Mouse (Mus musculus) cortical plate, adult 2 months (tissue): ENCODE data around the gene Cracr2b. TPM values are rescaled to one million over a fixed set of nuclear protein-coding genes. Genes with fewer than 3 reads are reported as not detected.

ENCODE experiments used
- H3K27ac ChIP-seq: fragments of 200-500 bp; 2 replicates; pipeline ENCODE4 v1.5.1; 2012; ENCODE audit warnings: low read length, control low read depth, inconsistent platforms; ENCODE audit not compliant: insufficient read depth
- H3K4me1 ChIP-seq: fragments of 200-500 bp; 2 replicates; pipeline ENCODE4 v1.6.1; 2011; ENCODE audit warnings: low read length; ENCODE audit not compliant: control insufficient read depth, insufficient read depth
- H3K4me3 ChIP-seq: fragments of 200-500 bp; 2 replicates; pipeline ENCODE4 v1.5.1; 2011; ENCODE audit warnings: mild to moderate bottlenecking, low read length, control low read depth; ENCODE audit not compliant: insufficient read depth
- CTCF ChIP-seq: fragments of 200-500 bp; IDR thresholded peaks from 2 replicates; pipeline ENCODE4 v1.5.1; 2011; ENCODE audit warnings: mild to moderate bottlenecking, control low read depth, low read length; ENCODE audit not compliant: insufficient read depth; ENCODE audit errors: extremely low read depth
- POLR2A ChIP-seq: fragments of 200-500 bp; IDR thresholded peaks from 2 replicates; pipeline ENCODE4 v1.6.1; 2011; ENCODE audit warnings: mild to moderate bottlenecking, low read length, control low read depth; ENCODE audit not compliant: insufficient read depth; ENCODE audit errors: extremely low read depth
- polyA plus RNA-seq: library from polyadenylated mRNA; depleted of rRNA; stranded (reverse); fragments of >200 nt; gene quantifications from 2 replicates; pipeline ENCODE4 v1.2.3, GENCODE M21; 2012

Gene Cracr2b
- polyA plus RNA-seq, 1 experiment, result 4.8 TPM

DNA sequence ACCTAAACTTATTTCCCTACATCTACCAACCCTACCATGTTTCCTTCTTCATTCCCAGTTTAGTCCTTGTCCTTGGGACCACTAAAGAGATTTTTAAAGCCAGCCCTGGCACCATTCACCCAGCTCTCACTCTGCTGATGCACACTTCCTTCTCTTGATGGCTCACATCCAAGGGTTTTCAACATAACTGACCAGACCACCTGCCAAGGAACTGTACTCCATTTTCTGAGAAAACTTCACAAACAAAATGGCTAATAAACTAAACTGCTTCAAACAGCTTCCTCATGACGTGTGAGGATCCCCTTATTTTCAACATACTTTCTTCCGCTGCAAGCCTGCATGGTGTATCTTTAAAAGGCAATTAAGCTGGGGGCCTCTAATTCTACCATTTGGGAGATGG is 7.3 kb upstream of the Cracr2b start:
- Histone ChIP-seq H3K4me1 (peaks cover 1% of the 10 kb centered on the region), H3K27ac (no peak overlapping the region), H3K4me3 (no peak overlapping the region)
- no peak for TF ChIP-seq CTCF
- TF ChIP-seq POLR2A, result no peak

DNA sequence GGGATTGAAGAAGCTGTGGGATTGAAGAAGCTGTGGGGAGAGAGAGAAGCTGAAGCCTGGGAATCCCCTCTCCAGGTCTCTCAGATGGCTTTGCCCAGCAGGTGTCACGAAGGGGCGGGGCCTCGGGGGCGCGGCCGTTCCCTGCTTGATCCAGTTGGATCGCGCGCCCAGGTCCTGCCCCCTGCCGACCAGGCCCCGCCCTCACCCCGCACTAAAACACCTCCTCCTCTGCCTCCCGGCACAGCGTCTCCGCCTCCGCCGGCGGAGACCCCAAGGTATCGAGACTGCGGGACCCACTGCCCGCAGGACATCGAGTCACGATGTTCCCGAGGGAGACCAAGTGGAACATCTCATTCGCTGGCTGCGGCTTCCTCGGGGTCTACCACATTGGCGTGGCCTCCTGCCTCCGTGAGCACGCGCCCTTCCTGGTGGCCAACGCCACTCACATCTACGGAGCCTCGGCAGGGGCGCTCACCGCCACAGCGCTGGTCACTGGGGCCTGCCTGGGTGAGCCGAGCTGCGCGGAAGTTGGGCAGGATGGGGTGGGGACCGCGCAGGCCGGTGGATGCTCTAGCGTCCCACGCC is 5.8 kb upstream of the Cracr2b start, which contains the start of gene Pnpla2:
Gene Pnpla2, plus strand, starts transcription at position 232 of the 585 bp plus-strand sequence.
- peak within 1 kb of the TSS; percentile 73 for H3K27ac ChIP-seq
- peak; percentile 91 for TF ChIP-seq POLR2A
- no peak for TF ChIP-seq CTCF

GRCm38 (mm10) chr7:141455610-141456314 is 5.1 kb upstream of the Cracr2b start:
- Histone ChIP-seq H3K4me3 (peak overlapping the region; percentile 89), H3K27ac (peak overlapping the region; percentile 73), H3K4me1 (no peaks in the 10 kb centered on the region; the same call in 1 of the 2 replicates)
- no peak for TF ChIP-seq CTCF
- TF ChIP-seq POLR2A, result no peak

More for the DNA sequence above, 5.8 kb upstream of the Cracr2b start, which contains the start of gene Pnpla2:
- Histone ChIP-seq H3K4me3 (peak within 1 kb of the TSS; percentile 89), H3K4me1 (no peaks in the 10 kb centered on the region; the same call in 1 of the 2 replicates)

DNA sequence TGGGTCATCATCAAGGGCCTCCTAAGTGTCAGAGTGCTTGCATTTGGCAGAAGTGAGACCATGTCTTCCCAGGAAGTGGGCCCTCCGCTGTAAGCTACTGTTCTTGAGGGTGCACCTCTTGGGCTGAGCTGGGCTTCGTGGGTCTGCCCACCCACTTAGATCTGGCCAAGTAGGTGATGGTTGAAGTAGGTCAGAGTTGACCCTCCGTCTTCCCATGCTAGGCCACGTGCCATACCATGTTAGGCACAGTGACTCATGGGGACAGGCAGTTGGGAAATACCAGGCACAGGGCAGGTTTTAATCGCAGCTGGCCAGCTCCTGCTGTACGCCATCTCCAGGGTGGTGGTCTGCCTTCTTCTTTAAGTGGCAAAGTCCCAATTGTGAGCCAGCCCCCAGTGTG is 4.2 kb upstream of the Cracr2b start:
- no peak overlapping the region for H3K27ac ChIP-seq
- peak overlapping the region; percentile 89; the same call in 1 of the 2 replicates for H3K4me3 ChIP-seq
- TF ChIP-seq POLR2A (no peak), CTCF (no peak)
- H3K4me1 ChIP-seq, result no peaks in the 10 kb centered on the region; the same call in 1 of the 2 replicates

DNA sequence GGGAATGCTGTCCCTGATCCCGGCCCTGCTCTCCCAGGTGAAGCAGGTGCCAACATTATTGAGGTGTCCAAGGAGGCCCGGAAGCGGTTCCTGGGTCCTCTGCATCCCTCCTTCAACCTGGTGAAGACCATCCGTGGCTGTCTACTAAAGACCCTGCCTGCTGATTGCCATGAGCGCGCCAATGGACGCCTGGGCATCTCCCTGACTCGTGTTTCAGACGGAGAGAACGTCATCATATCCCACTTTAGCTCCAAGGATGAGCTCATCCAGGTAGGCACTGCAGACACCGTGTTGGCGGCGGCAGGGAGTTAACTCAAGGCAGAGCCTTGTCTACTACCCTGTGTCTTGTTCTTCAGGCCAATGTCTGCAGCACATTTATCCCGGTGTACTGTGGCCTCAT is 3.7 kb upstream of the Cracr2b start:
- TF ChIP-seq CTCF, result no peak
- H3K27ac ChIP-seq, result no peak overlapping the region
- H3K4me3 ChIP-seq, result no peak overlapping the region
- H3K4me1 ChIP-seq, result no peaks in the 10 kb centered on the region; the same call in 1 of the 2 replicates

- TF ChIP-seq CTCF (peak; percentile 40; the same call in 1 of the 2 replicates), POLR2A (no peak)
- Histone ChIP-seq H3K4me1 (no peaks in the 10 kb centered on the region; the same call in 1 of the 2 replicates), H3K4me3 (no peak overlapping the region), H3K27ac (no peak overlapping the region)
Measured at GRCm38 (mm10) chr7:141457986-141458660, 2.8 kb upstream of the Cracr2b start.

DNA sequence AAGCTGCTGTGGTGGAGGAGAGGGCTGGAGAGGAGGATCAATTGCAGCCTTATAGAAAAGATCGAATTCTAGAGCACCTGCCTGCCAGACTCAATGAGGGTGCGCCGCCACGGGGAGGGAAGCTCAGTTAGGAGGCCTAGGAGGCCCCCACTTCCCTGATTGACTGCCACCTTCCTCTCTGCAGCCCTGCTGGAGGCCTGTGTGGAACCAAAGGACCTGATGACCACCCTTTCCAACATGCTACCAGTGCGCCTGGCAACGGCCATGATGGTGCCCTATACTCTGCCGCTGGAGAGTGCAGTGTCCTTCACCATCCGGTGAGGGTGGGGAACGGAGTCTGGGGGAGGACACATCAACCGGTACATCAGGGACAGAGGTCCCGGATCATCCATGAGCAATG is 2.2 kb upstream of the Cracr2b start:
- H3K4me1 ChIP-seq, result no peaks in the 10 kb centered on the region; the same call in 1 of the 2 replicates
- H3K4me3 ChIP-seq, result no peak overlapping the region
- no peak overlapping the region for H3K27ac ChIP-seq
- TF ChIP-seq POLR2A, result no peak
- no peak for TF ChIP-seq CTCF

GRCm38 (mm10) chr7:141459301-141459711 is 1.6 kb upstream of the Cracr2b start:
- Histone ChIP-seq H3K4me1 (no peaks in the 10 kb centered on the region; the same call in 1 of the 2 replicates), H3K27ac (no peak overlapping the region), H3K4me3 (no peak overlapping the region)
- TF ChIP-seq POLR2A, result no peak
- TF ChIP-seq CTCF, result no peak

DNA sequence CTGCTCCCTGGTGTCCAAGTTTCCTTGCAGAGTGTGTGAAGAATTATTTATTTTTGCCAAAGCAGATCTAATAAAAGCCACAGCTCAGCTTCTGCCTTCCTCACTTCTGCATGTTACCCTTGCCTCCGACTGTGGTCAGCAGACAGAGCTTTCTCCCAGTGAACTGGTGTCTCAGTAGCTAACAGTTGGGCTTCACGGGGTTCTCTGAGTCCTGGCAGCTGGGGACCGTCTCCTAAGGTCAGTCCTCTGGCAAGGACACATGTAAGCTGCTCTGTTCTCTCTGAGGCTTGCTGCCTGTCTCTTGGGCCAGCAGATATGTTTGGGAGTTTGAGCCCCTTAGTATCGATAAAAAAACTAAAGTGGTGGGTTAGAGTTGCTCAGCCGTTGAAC is 898 bp upstream of the Cracr2b start:
- TF ChIP-seq CTCF (no peak), POLR2A (no peak)
- Histone ChIP-seq H3K4me3 (no peak overlapping the region), H3K27ac (no peak overlapping the region), H3K4me1 (no peaks in the 10 kb centered on the region; the same call in 1 of the 2 replicates)
